Mouse (Mus musculus) MEL (cell line): Measurements from ENCODE around the gene Smug1. TPM values are rescaled to one million over a fixed set of nuclear protein-coding genes. Genes with fewer than 3 reads are reported as not detected.
A peak's percentile ranks its signal among the peaks of the same experiment; 100 is the strongest.

ENCODE experiments used
- DNase-seq: peaks from one replicate; pipeline ENCODE4 v3.0.0; 2011; ENCODE audit warnings: low read depth, low spot score
- H3K27ac ChIP-seq: 2 replicates; pipeline ENCODE4 v1.5.1; 2012; ENCODE audit warnings: low read depth, mild to moderate bottlenecking, control low read depth, low read length, moderate library complexity; ENCODE audit not compliant: control insufficient read depth
- H3K27me3 ChIP-seq, 2 experiments: fragments of 150-350 bp in 1 of 2; sonication (generic) in 1 of 2; 2 replicates each; pipeline ENCODE4 v1.6.1; 2012; ENCODE audit warnings: low read length in 2 of 2, mild to moderate bottlenecking in 2 of 2, improper control_type of control experiment in 1 of 2, moderate library complexity in 1 of 2; ENCODE audit not compliant: insufficient read depth in 2 of 2, control insufficient read depth in 1 of 2
- H3K36me3 ChIP-seq, 2 experiments: 2 replicates each; pipeline ENCODE4 v1.6.1; 2012 to 2014; ENCODE audit warnings: low read length in 2 of 2, improper control_type of control experiment in 1 of 2, inconsistent platforms in 1 of 2, mild to moderate bottlenecking in 1 of 2; ENCODE audit not compliant: insufficient read depth in 2 of 2, control insufficient read depth in 1 of 2
- H3K4me1 ChIP-seq, 2 experiments: fragments of 150-350 bp in 1 of 2; sonication (generic) in 1 of 2; 2 replicates each; pipeline ENCODE4 v1.6.1; 2012; ENCODE audit warnings: low read length in 2 of 2, improper control_type of control experiment in 1 of 2, mild to moderate bottlenecking in 1 of 2; ENCODE audit not compliant: insufficient read depth in 2 of 2, control insufficient read depth in 1 of 2
- H3K4me3 ChIP-seq, 2 experiments: fragments of 150-350 bp in 1 of 2; sonication (generic) in 1 of 2; 2 replicates each; pipeline ENCODE4 v1.5.1; 2012; ENCODE audit warnings: low read depth in 2 of 2, low read length in 2 of 2, mild to moderate bottlenecking in 2 of 2, moderate library complexity in 2 of 2, control low read depth in 1 of 2, improper control_type of control experiment in 1 of 2; ENCODE audit not compliant: control insufficient read depth in 1 of 2, insufficient read depth in 1 of 2
- H3K79me2 ChIP-seq: 2 replicates; pipeline ENCODE4 v1.6.1; 2012; ENCODE audit warnings: mild to moderate bottlenecking, low read length, moderate library complexity; ENCODE audit not compliant: control insufficient read depth, poor library complexity, insufficient read depth
- H3K9ac ChIP-seq: 2 replicates; pipeline ENCODE4 v1.6.1; 2012; ENCODE audit warnings: low read depth, mild to moderate bottlenecking, control low read depth, low read length, moderate library complexity; ENCODE audit not compliant: control insufficient read depth, poor library complexity, severe bottlenecking
- H3K9me3 ChIP-seq: fragments of 150-350 bp; sonication (generic); replicated peaks from 2 replicates; pipeline ENCODE4 v1.6.1; 2012; ENCODE audit warnings: mild to moderate bottlenecking, low read length, improper control_type of control experiment, moderate library complexity; ENCODE audit not compliant: insufficient read depth
- CHD1 ChIP-seq: IDR thresholded peaks from 2 replicates; pipeline ENCODE4 v1.6.1; 2012; ENCODE audit warnings: low read depth, mild to moderate bottlenecking, inconsistent platforms, low read length, improper control_type of control experiment
- CTCF ChIP-seq, 3 experiments: IDR thresholded peaks in 2 of 3; conservative IDR thresholded peaks in 1 of 3; 2 replicates each; pipeline ENCODE4 v1.5.1; 2011 to 2012; ENCODE audit warnings: low read length in 3 of 3, low read depth in 2 of 3, mild to moderate bottlenecking in 2 of 3, improper control_type of control experiment in 1 of 3, inconsistent platforms in 1 of 3, mixed read lengths in 1 of 3, moderate library complexity in 1 of 3; ENCODE audit not compliant: control insufficient read depth in 1 of 3, insufficient read depth in 1 of 3, poor library complexity in 1 of 3, severe bottlenecking in 1 of 3
- E2F4 ChIP-seq: IDR thresholded peaks from 2 replicates; pipeline ENCODE4 v1.6.1; 2011; ENCODE audit warnings: low read depth, low read length, improper control_type of control experiment, borderline replicate concordance
- EP300 ChIP-seq, 2 experiments: IDR thresholded peaks; 2 replicates each; pipeline ENCODE4 v1.6.1; 2011; ENCODE audit warnings: improper control_type of control experiment in 2 of 2, low read length in 2 of 2, low read depth in 1 of 2, mild to moderate bottlenecking in 1 of 2
- HCFC1 ChIP-seq: IDR thresholded peaks from 2 replicates; pipeline ENCODE4 v1.6.1; 2012; ENCODE audit warnings: low read depth, mild to moderate bottlenecking, inconsistent platforms, low read length, improper control_type of control experiment, moderate library complexity
- KAT2A ChIP-seq: conservative IDR thresholded peaks from 2 replicates; pipeline ENCODE4 v1.6.1; 2012; ENCODE audit warnings: low read depth, low read length, improper control_type of control experiment, inconsistent platforms
- MAFK ChIP-seq: IDR thresholded peaks from 2 replicates; pipeline ENCODE4 v1.6.1; 2011; ENCODE audit warnings: low read depth, mild to moderate bottlenecking, low read length, improper control_type of control experiment, borderline replicate concordance
- MYC ChIP-seq: IDR thresholded peaks from 2 replicates; pipeline ENCODE4 v1.6.1; 2011; ENCODE audit warnings: low read depth, mild to moderate bottlenecking, low read length, improper control_type of control experiment, moderate library complexity
- POLR2A ChIP-seq, 2 experiments: IDR thresholded peaks; 2 replicates each; pipeline ENCODE4 v1.6.1; 2011 to 2012; ENCODE audit warnings: low read length in 2 of 2, mild to moderate bottlenecking in 2 of 2, control low read depth in 1 of 2, improper control_type of control experiment in 1 of 2, low read depth in 1 of 2, moderate library complexity in 1 of 2; ENCODE audit not compliant: control insufficient read depth in 1 of 2, insufficient read depth in 1 of 2, poor library complexity in 1 of 2
- POLR2AphosphoS5 ChIP-seq: IDR thresholded peaks from 2 replicates; pipeline ENCODE4 v1.6.1; 2012; ENCODE audit warnings: low read depth, borderline replicate concordance, mild to moderate bottlenecking, inconsistent platforms, low read length, moderate library complexity, mixed read lengths
- RAD21 ChIP-seq: IDR thresholded peaks from 2 replicates; pipeline ENCODE4 v1.6.1; 2011; ENCODE audit warnings: mild to moderate bottlenecking, low read depth, low read length, improper control_type of control experiment
- SMC3 ChIP-seq: IDR thresholded peaks from 2 replicates; pipeline ENCODE4 v1.6.1; 2011; ENCODE audit warnings: low read depth, low read length, improper control_type of control experiment
- TAL1 ChIP-seq: IDR thresholded peaks from 2 replicates; pipeline ENCODE4 v1.6.1; 2012; ENCODE audit warnings: mild to moderate bottlenecking, inconsistent platforms, low read length, moderate library complexity, mixed read lengths
- TBP ChIP-seq: IDR thresholded peaks from 2 replicates; pipeline ENCODE4 v1.8.0; 2011; ENCODE audit warnings: low read depth, low read length, improper control_type of control experiment
- USF1 ChIP-seq: IDR thresholded peaks from 2 replicates; pipeline ENCODE4 v1.6.1; 2014; ENCODE audit warnings: low read depth, mild to moderate bottlenecking, inconsistent platforms, low read length, improper control_type of control experiment, moderate library complexity
- USF2 ChIP-seq, 2 experiments: IDR thresholded peaks; 2 replicates each; pipeline ENCODE4 v1.6.1; 2011 to 2012; ENCODE audit warnings: improper control_type of control experiment in 2 of 2, low read length in 2 of 2, borderline replicate concordance in 1 of 2, inconsistent platforms in 1 of 2, low read depth in 1 of 2, mild to moderate bottlenecking in 1 of 2; ENCODE audit not compliant: insufficient read depth in 1 of 2
- ZMIZ1 ChIP-seq: IDR thresholded peaks from 2 replicates; pipeline ENCODE4 v1.6.1; 2012; ENCODE audit warnings: low read depth, mild to moderate bottlenecking, inconsistent platforms, low read length, improper control_type of control experiment, moderate library complexity
- ZNF384 ChIP-seq: IDR thresholded peaks from 2 replicates; pipeline ENCODE4 v1.6.1; 2012; ENCODE audit warnings: low read depth, mild to moderate bottlenecking, inconsistent platforms, low read length, improper control_type of control experiment
- polyA plus RNA-seq, 2 experiments: library from polyadenylated mRNA; stranded (reverse) in 1 of 2; unstranded in 1 of 2; fragments of >175 nt in 1 of 2; fragments of >200 nt in 1 of 2; gene quantifications; 2 replicates each; pipeline versions ENCODE4 v1.2.1 to v1.2.4; 2012; ENCODE audit warnings: low replicate concordance in 2 of 2, low read depth in 1 of 2; ENCODE audit not compliant: insufficient read length in 2 of 2, insufficient read depth in 1 of 2, missing spikeins in 1 of 2
- total RNA-seq: library from RNA; depleted of rRNA; stranded (reverse); fragments of 300-350 nt; gene quantifications from 2 replicates; pipeline ENCODE4 v1.2.3, GENCODE M21; 2012

Gene Smug1
- total and polyA plus RNA-seq, 3 experiments, result 4.6 to 5.2 TPM; not detected in 1

GRCm38 (mm10) chr15:103214971-103215907 lies 48.3 kb upstream of the Smug1 start (continued):
- TF ChIP-seq USF2 (IDR thresholded peaks at IDR 0.05; ENCODE audit: borderline replicate concordance in 1 of 2, insufficient read depth in 1 of 2, low read depth in 1 of 2, low read length in 2 of 2), result no peak
- TF ChIP-seq USF1, result no peak

- no peak for DNase-seq
- H3K27me3 ChIP-seq, result no peaks in the 10 kb centered on the region
- H3K9ac ChIP-seq, result no peak overlapping the region
- no peaks in the 10 kb centered on the region for H3K9me3 ChIP-seq
- H3K4me3 ChIP-seq, result no peak overlapping the region
- TF ChIP-seq POLR2AphosphoS5, result no peak
- no peak for TF ChIP-seq HCFC1
- TF ChIP-seq TBP, result no peak
- no peak for TF ChIP-seq TAL1
- no peak for TF ChIP-seq POLR2A (IDR thresholded peaks at IDR 0.05; ENCODE audit: control insufficient read depth in 1 of 2, insufficient read depth in 1 of 2, low read depth in 1 of 2, low read length in 2 of 2, poor library complexity in 1 of 2)
- no peak for TF ChIP-seq ZNF384
- TF ChIP-seq CTCF (IDR thresholded peaks at IDR 0.05 in 2 of 3, conservative IDR thresholded peaks at IDR 0.05 in 1 of 3; ENCODE audit: control insufficient read depth in 1 of 3, insufficient read depth in 1 of 3, low read depth in 2 of 3, low read length in 3 of 3, poor library complexity in 1 of 3, severe bottlenecking in 1 of 3), result no peak
- TF ChIP-seq E2F4, result no peak
- TF ChIP-seq MYC, result no peak
- TF ChIP-seq EP300 (IDR thresholded peaks at IDR 0.05; ENCODE audit: low read depth in 1 of 2, low read length in 2 of 2), result no peak
- no peak for TF ChIP-seq CHD1
- TF ChIP-seq ZMIZ1, result no peak
- TF ChIP-seq MAFK, result no peak
- H3K79me2 ChIP-seq, result peaks cover 8% of the 10 kb centered on the region; the same call in 1 of the 2 replicates
- H3K27ac ChIP-seq, result no peak overlapping the region
- peaks cover 4 to 7% of the 10 kb centered on the region in 2 experiments; a peak in 3 of 4 replicates for H3K36me3 ChIP-seq
- H3K4me1 ChIP-seq, result peaks cover 0 to 5% of the 10 kb centered on the region in 2 experiments; a peak in 2 of 4 replicates
Observed at GRCm38 (mm10) chr15:103214149-103214548, 47.3 kb upstream of the Smug1 start.

- no peak for DNase-seq
- H3K9ac ChIP-seq, result no peak overlapping the region
- no peaks in the 10 kb centered on the region for H3K27me3 ChIP-seq
- no peaks in the 10 kb centered on the region for H3K4me1 ChIP-seq
- no peak overlapping the region for H3K27ac ChIP-seq
- H3K9me3 ChIP-seq, result no peaks in the 10 kb centered on the region
- peaks cover 0 to 14% of the 10 kb centered on the region in 2 experiments; a peak in 2 of 4 replicates for H3K36me3 ChIP-seq
- TF ChIP-seq KAT2A (no peak), SMC3 (peak; percentile 43), RAD21 (peak; percentile 16), HCFC1 (no peak), CTCF (IDR thresholded peaks at IDR 0.05 in 2 of 3, conservative IDR thresholded peaks at IDR 0.05 in 1 of 3; ENCODE audit: control insufficient read depth in 1 of 3, insufficient read depth in 1 of 3, low read depth in 2 of 3, low read length in 3 of 3, poor library complexity in 1 of 3, severe bottlenecking in 1 of 3) (peak in 1 of 3 experiments; percentile 47; a peak in 2 of 6 replicates)
- H3K79me2 ChIP-seq, result no peaks in the 10 kb centered on the region
- H3K4me3 ChIP-seq, result no peak overlapping the region
Observed at GRCm38 (mm10) chr15:103205156-103205555, 38.3 kb upstream of the Smug1 start.
